Mouse (Mus musculus): ENCODE measurements around the gene 4932415D10Rik. TPM values are rescaled to one million over a fixed set of nuclear protein-coding genes. Genes with fewer than 3 reads are reported as not detected.

4932415D10Rik gene
- polyA plus RNA-seq, 1 experiment = not detected

DNA sequence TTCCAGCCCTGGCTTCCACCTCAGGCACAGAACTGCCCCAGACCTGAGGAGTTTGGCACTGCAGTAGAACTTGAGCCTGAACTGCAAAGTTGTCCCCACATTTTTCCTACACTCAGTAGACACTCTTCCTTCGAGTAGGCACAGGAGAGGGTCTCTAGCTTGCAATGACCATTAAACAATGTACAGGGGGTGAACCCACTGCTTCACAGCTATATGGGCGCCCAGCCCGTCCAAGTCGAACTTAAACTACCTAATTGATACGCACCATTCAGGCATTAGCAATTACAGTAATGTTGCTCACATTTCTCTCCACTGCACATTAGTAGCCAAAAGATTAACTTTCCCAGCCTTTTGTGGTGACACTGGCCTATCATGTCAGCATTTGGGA, 75.0 kb downstream of the 4932415D10Rik start:
- WGBS = 47% methylated on average over 5 of the region's 5 CpGs
- Histone ChIP-seq H3K27ac (ENCODE audit: insufficient read depth, low read depth, low read length) (no peak overlapping the region), H3K4me3 (ENCODE audit: insufficient read depth, low read depth, low read length) (peak overlapping the region; percentile 66), H3K4me1 (ENCODE audit: control insufficient read depth, insufficient read depth, low read length) (no peaks in the 10 kb centered on the region)
- TF ChIP-seq CTCF (IDR thresholded peaks at IDR 0.05; ENCODE audit: insufficient read depth, low read depth, low read length) = no peak
- TF ChIP-seq POLR2A (IDR thresholded peaks at IDR 0.05; ENCODE audit: insufficient read depth, low read depth, low read length) = no peak; the same call in 1 of the 2 replicates

- TF ChIP-seq POLR2A (IDR thresholded peaks at IDR 0.05; ENCODE audit: insufficient read depth, low read depth, low read length) (peak; percentile 62; the same call in 1 of the 2 replicates), CTCF (IDR thresholded peaks at IDR 0.05; ENCODE audit: insufficient read depth, low read depth, low read length) (no peak)
- Histone ChIP-seq H3K4me1 (ENCODE audit: control insufficient read depth, insufficient read depth, low read length) (no peaks in the 10 kb centered on the region), H3K4me3 (ENCODE audit: insufficient read depth, low read depth, low read length) (peak within 1 kb of the TSS; percentile 66), H3K27ac (ENCODE audit: insufficient read depth, low read depth, low read length) (peak within 1 kb of the TSS; percentile 18)
- under 1% methylated on average over 27 of the region's 27 CpGs for WGBS
Measured at GRCm38 (mm10) chr10:82240742-82241400, 75.5 kb downstream of the 4932415D10Rik start, which contains the start of gene Zfp938. Zfp938 (minus strand) TSS chr10:82241280.

Other genes starting within 250 kb of the 4932415D10Rik start
- gene BC024063, start 233.2 kb downstream of the 4932415D10Rik start, polyA plus RNA-seq (2012; ENCODE audit: insufficient read depth, insufficient read length, low replicate concordance, missing spikeins) = not detected in 2 replicates
- not detected in 2 replicates for gene AU041133, start 188.6 kb downstream of the 4932415D10Rik start, polyA plus RNA-seq (2012; ENCODE audit: insufficient read depth, insufficient read length, low replicate concordance, missing spikeins)
- not detected in 2 replicates for gene Zfp938, start 75.3 kb downstream of the 4932415D10Rik start, polyA plus RNA-seq (2012; ENCODE audit: insufficient read depth, insufficient read length, low replicate concordance, missing spikeins)
- gene Gm4924, start 37.7 kb upstream of the 4932415D10Rik start, polyA plus RNA-seq (2012; ENCODE audit: insufficient read depth, insufficient read length, low replicate concordance, missing spikeins) = not detected in 2 replicates
- gene Gm1553, start 176.0 kb upstream of the 4932415D10Rik start, polyA plus RNA-seq (2012; ENCODE audit: insufficient read depth, insufficient read length, low replicate concordance, missing spikeins) = not detected in 2 replicates